Mouse (Mus musculus) bone marrow macrophage, adult 2 months (primary cell): Measurements from ENCODE around the gene Fzd4.

Experiments
- CTCF ChIP-seq: IDR thresholded peaks from 2 replicates; pipeline ENCODE4 v1.5.1; 2012; ENCODE audit warnings: low read depth, mild to moderate bottlenecking, low read length, moderate library complexity
- POLR2A ChIP-seq: IDR thresholded peaks from 2 replicates; pipeline ENCODE4 v1.6.1; 2012; ENCODE audit warnings: mild to moderate bottlenecking, low read depth, low read length, borderline replicate concordance

- no peak for TF ChIP-seq POLR2A
- no peak for TF ChIP-seq CTCF
Measured at GRCm38 (mm10) chr7:89418917-89419679, 14.9 kb downstream of the Fzd4 start.
